Mouse (Mus musculus) spleen, adult 2 months (tissue): ENCODE measurements around the gene Kbtbd2.

Source experiments
- CTCF ChIP-seq: fragments of 200-500 bp; IDR thresholded peaks from 2 replicates; pipeline ENCODE4 v1.5.1; 2011; ENCODE audit warnings: mild to moderate bottlenecking, inconsistent platforms; ENCODE audit not compliant: insufficient read depth, insufficient read length, insufficient replicate concordance; ENCODE audit errors: extremely low read depth
- POLR2A ChIP-seq: fragments of 200-500 bp; IDR thresholded peaks from 2 replicates; pipeline ENCODE4 v1.6.1; 2011; ENCODE audit warnings: low read depth, low read length, inconsistent platforms

DNA sequence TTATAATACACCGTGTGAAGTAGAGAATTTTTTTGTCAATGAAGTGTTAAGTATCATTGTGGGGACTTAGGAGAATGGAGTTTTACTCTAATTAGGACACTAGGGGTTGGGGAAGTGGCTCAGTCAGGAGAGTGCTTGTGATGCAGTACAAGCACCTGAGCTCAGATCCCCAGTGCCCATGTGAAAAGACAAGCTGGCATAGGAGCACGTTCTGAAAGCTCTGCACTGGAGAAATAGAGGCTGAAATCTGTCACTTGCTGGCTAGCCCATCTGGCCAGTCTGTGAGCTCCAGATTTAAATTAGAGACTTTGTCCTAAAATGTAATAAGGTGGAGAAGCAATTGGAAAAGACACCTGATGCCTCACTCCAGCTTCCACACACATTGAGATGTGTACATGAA is 65.1 kb downstream of the Kbtbd2 start:
- TF ChIP-seq POLR2A (no peak), CTCF (no peak)
